Mouse (Mus musculus): Measurements from ENCODE around the gene Krt7.

- no peak for TF ChIP-seq CTCF (IDR thresholded peaks at IDR 0.05; ENCODE audit: borderline replicate concordance, control insufficient read depth, extremely low read depth, insufficient read depth, low read length, poor library complexity)
- TF ChIP-seq POLR2A (IDR thresholded peaks at IDR 0.05; ENCODE audit: control insufficient read depth, extremely low read depth, insufficient read depth, low read length, poor library complexity), result no peak
Measured at GRCm38 (mm10) chr15:101463651-101464050, 52.8 kb downstream of the Krt7 start, which contains the start of gene Krt81.

Data from thymus, adult 2 months (tissue).